Mouse (Mus musculus) liver, embryonic 13.5 days (tissue): ENCODE measurements at regions not wholly inside any gene's neighbourhood (a gene's known extent, or its start where the extent isn't known, plus 50 kb on each side); places are given as distances from the start of the nearest gene placed in this dataset.

Experiments used
- ATAC-seq: fragments of 200-750 bp; cut with Nextera tagmentation; 2 replicates; pipeline ENCODE4 v1.8.0; 2017; ENCODE audit warnings: low read depth, mild to moderate bottlenecking, moderate number of reproducible peaks, moderate library complexity
- DNase-seq: peaks from one replicate; pipeline ENCODE4 v3.0.0; 2022
- H3K27ac ChIP-seq: fragments of 300-500 bp; sonication (generic); 2 replicates; pipeline ENCODE4 v1.5.1; 2015; ENCODE audit warnings: moderate library complexity, mild to moderate bottlenecking, inconsistent platforms
- H3K27me3 ChIP-seq: fragments of 300-500 bp; sonication (generic); 2 replicates; pipeline ENCODE4 v1.6.1; 2015; ENCODE audit warnings: mild to moderate bottlenecking, inconsistent platforms
- H3K36me3 ChIP-seq: fragments of 300-500 bp; sonication (generic); 2 replicates; pipeline ENCODE4 v1.6.1; 2015; ENCODE audit warnings: mild to moderate bottlenecking, inconsistent platforms
- H3K4me1 ChIP-seq: fragments of 300-500 bp; sonication (generic); replicated peaks from 2 replicates; pipeline ENCODE4 v1.6.1; 2015; ENCODE audit warnings: inconsistent platforms
- H3K4me2 ChIP-seq: fragments of 300-500 bp; sonication (generic); 2 replicates; pipeline ENCODE4 v1.6.1; 2015; ENCODE audit warnings: inconsistent platforms, mild to moderate bottlenecking, moderate library complexity
- H3K4me3 ChIP-seq: fragments of 300-500 bp; sonication (generic); replicated peaks from 2 replicates; pipeline ENCODE4 v1.5.1; 2015; ENCODE audit warnings: mild to moderate bottlenecking, inconsistent platforms
- H3K9ac ChIP-seq: fragments of 300-500 bp; sonication (generic); 2 replicates; pipeline ENCODE4 v1.6.1; 2015; ENCODE audit warnings: mild to moderate bottlenecking, inconsistent platforms
- H3K9me3 ChIP-seq: fragments of 300-500 bp; sonication (generic); replicated peaks from 2 replicates; pipeline ENCODE4 v1.6.1; 2016; ENCODE audit warnings: inconsistent platforms
- WGBS: fragments of 180-500 bp; shearing (Covaris S2); methylation state at CpG from one replicate; pipeline ENCODE4 v1.1.7; 2015; ENCODE audit not compliant: insufficient replicate concordance; 5-methylcytosine and 5-hydroxymethylcytosine counted together

- H3K4me1 ChIP-seq, result no peaks in the 10 kb centered on the region
- ATAC-seq (no peak), DNase-seq (no peak)
- no peak overlapping the region for H3K4me3 ChIP-seq
- H3K27me3 ChIP-seq, result no peaks in the 10 kb centered on the region
- H3K27ac ChIP-seq, result no peak overlapping the region
- H3K9me3 ChIP-seq, result no peaks in the 10 kb centered on the region
- H3K9ac ChIP-seq, result no peak overlapping the region
- WGBS, result 71% methylated on average over 6 of the region's 6 CpGs
- H3K4me2 ChIP-seq, result no peak overlapping the region
- no peaks in the 10 kb centered on the region for H3K36me3 ChIP-seq
These were observed 215.9 kb downstream of the Samd5 start for GRCm38 (mm10) chr10:9459145-9459544.

DNA sequence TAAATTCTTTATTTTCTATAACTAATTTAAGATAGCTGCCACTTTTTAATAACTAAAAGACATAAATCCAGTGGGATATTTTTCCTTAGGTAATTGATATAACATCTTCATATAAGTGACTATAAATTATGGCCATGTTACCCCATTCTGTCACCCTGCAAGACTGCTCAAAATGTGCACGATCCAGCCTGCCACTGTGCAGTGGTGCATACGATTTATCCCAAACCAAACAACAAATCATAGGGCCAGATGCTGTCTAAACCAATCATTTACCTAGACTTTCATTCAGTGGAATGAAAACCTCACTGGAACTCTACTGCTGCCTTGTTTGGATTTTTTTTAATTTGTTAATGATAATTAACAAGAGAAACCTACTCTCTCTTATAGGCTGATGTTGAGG lies 216.5 kb downstream of the Samd5 start:
- WGBS, result 61% methylated on average over 2 of the region's 2 CpGs
- no peak for ATAC-seq

DNA sequence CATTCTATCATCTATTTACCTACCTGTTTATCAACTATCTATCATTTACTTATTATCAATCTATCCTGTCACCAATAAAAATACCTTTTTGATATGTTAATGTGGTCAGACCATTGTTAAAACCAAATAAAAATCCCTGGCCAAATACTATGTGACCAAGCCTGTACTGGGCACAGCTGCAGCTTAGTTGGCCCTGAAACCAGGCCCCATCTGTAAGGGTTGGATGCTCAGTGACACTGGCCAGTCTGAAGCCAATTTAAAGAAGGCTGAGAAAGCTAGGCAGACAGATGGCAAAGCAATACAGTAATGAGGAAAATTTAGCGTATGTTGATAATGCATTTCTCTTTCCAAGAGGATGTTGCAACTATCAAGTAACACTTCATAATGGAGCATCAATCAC lies 217.8 kb downstream of the Samd5 start:
- WGBS, result 63% methylated on average over 1 of the region's 1 CpGs

More for the DNA sequence above, 216.5 kb downstream of the Samd5 start:
- Histone ChIP-seq H3K9me3 (no peaks in the 10 kb centered on the region), H3K27me3 (no peaks in the 10 kb centered on the region), H3K4me2 (no peak overlapping the region), H3K4me3 (no peak overlapping the region), H3K4me1 (no peaks in the 10 kb centered on the region), H3K27ac (no peak overlapping the region), H3K36me3 (no peaks in the 10 kb centered on the region), H3K9ac (no peak overlapping the region)
- no peak for DNase-seq

DNA sequence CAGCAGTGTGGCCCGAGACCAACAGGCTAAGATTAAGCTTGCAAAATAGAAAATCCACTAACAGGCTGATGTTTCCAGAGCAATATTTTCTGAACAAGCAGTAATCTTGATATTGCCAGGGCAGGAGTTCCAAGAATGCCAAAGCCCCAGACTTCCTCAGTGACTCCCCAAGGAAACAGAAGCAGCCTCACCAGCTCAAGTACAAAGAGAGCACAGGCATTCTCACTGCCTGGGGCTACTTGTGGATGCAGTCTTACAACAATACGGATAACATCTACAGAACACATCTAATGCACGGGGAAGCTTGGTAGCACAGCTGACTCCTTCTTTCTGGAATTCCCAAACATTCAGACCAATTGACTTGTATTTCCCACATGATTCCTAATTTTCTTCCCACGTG lies 235.9 kb downstream of the Samd5 start:
- Histone ChIP-seq H3K27ac (no peak overlapping the region), H3K4me3 (no peak overlapping the region), H3K9me3 (no peaks in the 10 kb centered on the region), H3K27me3 (no peaks in the 10 kb centered on the region), H3K9ac (no peak overlapping the region), H3K4me1 (no peaks in the 10 kb centered on the region), H3K36me3 (no peaks in the 10 kb centered on the region), H3K4me2 (no peak overlapping the region)
- ATAC-seq (no peak), DNase-seq (no peak)
- WGBS, result 64% methylated on average over 4 of the region's 4 CpGs

More for the DNA sequence above, 217.8 kb downstream of the Samd5 start:
- H3K9me3 ChIP-seq, result no peaks in the 10 kb centered on the region
- no peak overlapping the region for H3K27ac ChIP-seq
- H3K9ac ChIP-seq, result no peak overlapping the region
- no peaks in the 10 kb centered on the region for H3K4me1 ChIP-seq
- DNase-seq (no peak), ATAC-seq (no peak)
- no peak overlapping the region for H3K4me2 ChIP-seq
- no peak overlapping the region for H3K4me3 ChIP-seq
- no peaks in the 10 kb centered on the region for H3K27me3 ChIP-seq
- H3K36me3 ChIP-seq, result no peaks in the 10 kb centered on the region

DNA sequence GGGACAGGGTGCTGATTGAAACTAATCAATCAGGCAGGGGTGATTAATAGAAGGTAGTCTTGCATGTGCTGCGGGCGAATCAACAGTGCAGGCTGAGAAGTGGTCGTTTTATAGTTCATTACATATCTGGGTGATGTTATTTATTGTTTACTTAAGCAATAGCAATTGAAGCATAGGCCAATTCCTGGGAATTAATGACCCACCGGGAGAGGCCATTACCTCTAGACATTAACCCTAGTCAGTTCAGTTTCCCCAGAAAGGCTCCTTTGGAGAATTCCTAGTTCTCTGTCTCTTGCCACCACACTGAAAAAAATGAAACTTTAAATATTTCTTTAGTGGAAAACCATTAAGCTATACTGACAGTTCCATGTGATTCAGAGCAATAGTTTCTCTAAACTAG lies 236.6 kb downstream of the Samd5 start:
- 58% methylated on average over 4 of the region's 4 CpGs for WGBS
- no peak for DNase-seq
- ATAC-seq, result no peak
- H3K27me3 ChIP-seq, result no peaks in the 10 kb centered on the region
- no peak overlapping the region for H3K4me3 ChIP-seq
- H3K27ac ChIP-seq, result no peak overlapping the region
- no peaks in the 10 kb centered on the region for H3K36me3 ChIP-seq
- no peak overlapping the region for H3K9ac ChIP-seq
- no peak overlapping the region for H3K4me2 ChIP-seq
- H3K9me3 ChIP-seq, result no peaks in the 10 kb centered on the region
- H3K4me1 ChIP-seq, result no peaks in the 10 kb centered on the region

GRCm38 (mm10) chr10:9429085-9429484 lies 245.9 kb downstream of the Samd5 start:
- no peak overlapping the region for H3K9ac ChIP-seq
- H3K27me3 ChIP-seq, result no peaks in the 10 kb centered on the region
- ATAC-seq, result no peak
- WGBS, result 64% methylated on average over 2 of the region's 2 CpGs
- no peak overlapping the region for H3K4me2 ChIP-seq
- no peak overlapping the region for H3K27ac ChIP-seq
- H3K9me3 ChIP-seq, result no peaks in the 10 kb centered on the region
- no peaks in the 10 kb centered on the region for H3K36me3 ChIP-seq
- no peak overlapping the region for H3K4me3 ChIP-seq
- H3K4me1 ChIP-seq, result no peaks in the 10 kb centered on the region
- DNase-seq, result no peak

- 62% methylated on average over 4 of the region's 4 CpGs for WGBS
- no peaks in the 10 kb centered on the region for H3K9me3 ChIP-seq
- H3K4me1 ChIP-seq, result no peaks in the 10 kb centered on the region
- H3K4me2 ChIP-seq, result no peak overlapping the region
- no peak overlapping the region for H3K27ac ChIP-seq
- H3K27me3 ChIP-seq, result no peaks in the 10 kb centered on the region
- H3K9ac ChIP-seq, result no peak overlapping the region
- no peak overlapping the region for H3K4me3 ChIP-seq
- no peak for ATAC-seq
- no peaks in the 10 kb centered on the region for H3K36me3 ChIP-seq
- no peak for DNase-seq
These were observed 254.3 kb downstream of the Samd5 start for GRCm38 (mm10) chr10:9420741-9421140.

- H3K27ac ChIP-seq, result no peak overlapping the region
- ATAC-seq (no peak), DNase-seq (no peak)
- no peaks in the 10 kb centered on the region for H3K27me3 ChIP-seq
- no peaks in the 10 kb centered on the region for H3K9me3 ChIP-seq
- no peak overlapping the region for H3K4me2 ChIP-seq
- no peak overlapping the region for H3K9ac ChIP-seq
- H3K4me3 ChIP-seq, result no peak overlapping the region
- WGBS, result 65% methylated on average over 5 of the region's 5 CpGs
- no peaks in the 10 kb centered on the region for H3K4me1 ChIP-seq
- no peaks in the 10 kb centered on the region for H3K36me3 ChIP-seq
These were observed 258.3 kb downstream of the Samd5 start for GRCm38 (mm10) chr10:9416685-9417084.

DNA sequence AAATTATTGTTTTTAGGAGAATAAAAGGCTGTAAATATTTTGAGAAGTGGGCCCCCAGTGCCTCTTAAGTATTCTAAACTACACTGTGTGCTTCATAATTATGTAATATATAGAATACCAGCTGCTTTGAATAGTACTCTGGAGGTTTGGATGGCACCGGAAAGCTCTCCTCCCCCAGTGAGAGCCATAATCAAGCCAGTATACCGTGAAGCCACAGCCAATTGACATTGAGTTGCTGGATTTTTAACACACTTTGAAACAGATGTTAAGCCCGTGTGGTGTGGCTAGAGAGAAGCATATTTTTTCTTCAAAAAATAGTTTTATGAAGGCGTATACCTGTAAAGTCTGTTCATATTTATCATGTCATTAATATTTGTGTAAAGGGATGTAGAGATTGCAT lies 268.9 kb downstream of the Samd5 start:
- WGBS, result 72% methylated on average over 4 of the region's 4 CpGs
- Histone ChIP-seq H3K36me3 (no peaks in the 10 kb centered on the region), H3K27ac (no peak overlapping the region), H3K4me2 (no peak overlapping the region), H3K27me3 (no peaks in the 10 kb centered on the region), H3K9ac (no peak overlapping the region), H3K9me3 (no peaks in the 10 kb centered on the region), H3K4me3 (no peak overlapping the region), H3K4me1 (no peaks in the 10 kb centered on the region)
- no peak for DNase-seq
- no peak for ATAC-seq

- H3K4me1 ChIP-seq, result no peaks in the 10 kb centered on the region
- 74% methylated on average over 2 of the region's 2 CpGs for WGBS
These were observed 269.6 kb downstream of the Samd5 start for GRCm38 (mm10) chr10:9405417-9405816.

DNA sequence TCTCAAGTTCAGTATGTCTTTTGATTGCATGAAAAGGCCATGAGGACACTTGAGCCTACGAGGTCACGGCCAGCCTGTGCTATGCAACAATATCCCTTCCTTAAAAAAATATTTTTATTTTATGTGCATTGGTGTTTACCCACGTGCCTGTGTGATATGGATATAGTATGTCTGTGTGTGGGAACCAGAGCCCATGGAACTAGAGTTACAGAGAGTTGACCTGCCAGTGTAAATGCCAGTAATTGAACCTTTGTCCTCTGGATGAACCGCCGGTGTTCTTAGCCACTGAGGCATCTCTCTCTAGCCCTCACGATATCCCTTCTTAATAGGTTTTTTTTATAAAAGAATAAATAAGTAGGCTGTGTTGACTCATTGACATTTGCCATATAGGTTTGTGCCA lies 270.0 kb downstream of the Samd5 start:
- Histone ChIP-seq H3K27ac (no peak overlapping the region), H3K4me3 (no peak overlapping the region), H3K27me3 (no peaks in the 10 kb centered on the region), H3K9ac (no peak overlapping the region), H3K36me3 (no peaks in the 10 kb centered on the region), H3K4me1 (no peaks in the 10 kb centered on the region), H3K9me3 (no peaks in the 10 kb centered on the region), H3K4me2 (no peak overlapping the region)
- DNase-seq (no peak), ATAC-seq (no peak)
- 67% methylated on average over 6 of the region's 6 CpGs for WGBS

More at GRCm38 (mm10) chr10:9405417-9405816, 269.6 kb downstream of the Samd5 start:
- H3K9me3 ChIP-seq, result no peaks in the 10 kb centered on the region
- no peak overlapping the region for H3K4me2 ChIP-seq
- DNase-seq (no peak), ATAC-seq (no peak)
- no peaks in the 10 kb centered on the region for H3K27me3 ChIP-seq
- no peak overlapping the region for H3K27ac ChIP-seq
- H3K9ac ChIP-seq, result no peak overlapping the region
- no peak overlapping the region for H3K4me3 ChIP-seq
- no peaks in the 10 kb centered on the region for H3K36me3 ChIP-seq

- Histone ChIP-seq H3K9ac (no peak overlapping the region), H3K4me2 (no peak overlapping the region), H3K4me3 (no peak overlapping the region), H3K27me3 (no peaks in the 10 kb centered on the region), H3K9me3 (no peaks in the 10 kb centered on the region), H3K4me1 (no peaks in the 10 kb centered on the region), H3K36me3 (no peaks in the 10 kb centered on the region), H3K27ac (no peak overlapping the region)
- ATAC-seq (no peak), DNase-seq (no peak)
- WGBS, result 77% methylated on average over 15 of the region's 15 CpGs
These were observed 273.9 kb downstream of the Samd5 start for GRCm38 (mm10) chr10:9400911-9401617.
